Mouse (Mus musculus) limb, embryonic 12.5 days (tissue): ENCODE measurements around the gene Sprr1b. TPM values are rescaled to one million over a fixed set of nuclear protein-coding genes. Genes with fewer than 3 reads are reported as not detected.
"Not testable (repeated sequence)": the region's sequence is repeated elsewhere in the genome, so short reads cannot be mapped to it uniquely, and the experiment has no call there.

ENCODE experiments used
- ATAC-seq: fragments of 200-750 bp; cut with Nextera tagmentation; 2 replicates; pipeline ENCODE4 v1.8.0; 2017; ENCODE audit warnings: low read depth, moderate TSS enrichment; ENCODE audit not compliant: insufficient number of reproducible peaks, insufficient read depth, low FRiP score, low TSS enrichment
- H3K27ac ChIP-seq: fragments of 300-500 bp; sonication (generic); 2 replicates; pipeline ENCODE4 v1.5.1; 2016; ENCODE audit warnings: mild to moderate bottlenecking, moderate library complexity
- H3K27me3 ChIP-seq: fragments of 300-500 bp; sonication (generic); 2 replicates; pipeline ENCODE4 v1.6.1; 2016; ENCODE audit warnings: mild to moderate bottlenecking, moderate library complexity
- H3K36me3 ChIP-seq: fragments of 300-500 bp; sonication (generic); 2 replicates; pipeline ENCODE4 v1.6.1; 2016; ENCODE audit warnings: mild to moderate bottlenecking, moderate library complexity
- H3K4me1 ChIP-seq: fragments of 300-500 bp; sonication (generic); replicated peaks from 2 replicates; pipeline ENCODE4 v1.6.1; 2016
- H3K4me2 ChIP-seq: fragments of 300-500 bp; sonication (generic); 2 replicates; pipeline ENCODE4 v1.6.1; 2016; ENCODE audit warnings: mild to moderate bottlenecking, moderate library complexity
- H3K4me3 ChIP-seq: fragments of 300-500 bp; sonication (generic); replicated peaks from 2 replicates; pipeline ENCODE4 v1.5.1; 2016; ENCODE audit warnings: mild to moderate bottlenecking
- H3K9ac ChIP-seq: fragments of 300-500 bp; sonication (generic); replicated peaks from 2 replicates; pipeline ENCODE4 v1.6.1; 2016; ENCODE audit warnings: mild to moderate bottlenecking, moderate library complexity
- H3K9me3 ChIP-seq: fragments of 300-500 bp; sonication (generic); 2 replicates; pipeline ENCODE4 v1.6.1; 2016; ENCODE audit warnings: mild to moderate bottlenecking, moderate library complexity
- WGBS: fragments of 180-500 bp; shearing (Covaris S2); methylation state at CpG from one replicate; pipeline ENCODE4 v1.1.7; 2016; 5-methylcytosine and 5-hydroxymethylcytosine counted together
- polyA plus RNA-seq: library from polyadenylated mRNA; unstranded; fragments of >200 nt; fragmentation: Nextera tagmentation; extraction: Ambion mirVana; gene quantifications from 2 replicates; pipeline ENCODE4 v1.2.1, GENCODE M21; 2016

Gene Sprr1b
- not detected in 2 replicates for polyA plus RNA-seq

DNA sequence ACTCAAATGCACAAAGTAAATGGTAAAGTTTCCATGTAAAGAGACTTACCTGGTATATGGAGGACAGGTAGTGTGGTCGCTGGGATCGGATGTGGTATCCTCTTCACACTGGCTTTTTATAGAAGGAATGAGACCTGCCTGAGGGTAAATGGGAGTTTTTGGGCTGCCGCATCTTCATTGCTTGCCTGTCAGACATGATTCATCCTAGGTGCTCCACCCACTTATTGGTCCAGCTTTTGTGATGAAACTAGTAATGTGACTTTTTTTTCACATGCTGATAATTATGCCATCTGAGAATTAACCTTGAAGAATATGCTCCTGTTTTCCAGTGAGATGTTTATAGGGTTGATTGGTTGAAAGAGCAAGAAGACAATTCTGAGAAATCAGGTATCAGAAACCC lies at the start of gene Sprr1b:
Gene Sprr1b (minus strand): TSS at position 101 of the 400 bp plus-strand sequence.
- Histone ChIP-seq H3K27ac (no peak within 1 kb of the TSS), H3K4me3 (no peak within 1 kb of the TSS), H3K9me3 (no peaks in the 10 kb centered on the region), H3K9ac (no peak within 1 kb of the TSS), H3K4me2 (no peak within 1 kb of the TSS), H3K4me1 (no peaks in the 10 kb centered on the region), H3K27me3 (no peaks in the 10 kb centered on the region), H3K36me3 (no peaks in the 10 kb centered on the region)
- no peak for ATAC-seq
- 85% methylated on average over 3 of the region's 3 CpGs for WGBS

GRCm38 (mm10) chr3:92486307-92486706 lies 47.7 kb upstream of the Sprr1b start:
- ATAC-seq, result no peak
- H3K27ac ChIP-seq, result no peak overlapping the region
- H3K9me3 ChIP-seq, result no peaks in the 10 kb centered on the region
- no peaks in the 10 kb centered on the region for H3K27me3 ChIP-seq
- H3K4me3 ChIP-seq, result no peak overlapping the region
- no peak overlapping the region for H3K4me2 ChIP-seq
- no peak overlapping the region for H3K9ac ChIP-seq
- H3K36me3 ChIP-seq, result no peaks in the 10 kb centered on the region
- no peaks in the 10 kb centered on the region for H3K4me1 ChIP-seq
- WGBS, result 39% methylated on average over 1 of the region's 1 CpGs

GRCm38 (mm10) chr3:92485863-92486262 lies 47.3 kb upstream of the Sprr1b start, which contains the start of gene Sprr1a:
Gene Sprr1a, minus strand, starts transcription at chr3:92485895.
- Histone ChIP-seq H3K4me1 (no peaks in the 10 kb centered on the region), H3K36me3 (no peaks in the 10 kb centered on the region), H3K9me3 (no peaks in the 10 kb centered on the region), H3K4me2 (no peak within 1 kb of the TSS), H3K9ac (no peak within 1 kb of the TSS), H3K27me3 (no peaks in the 10 kb centered on the region), H3K4me3 (no peak within 1 kb of the TSS), H3K27ac (no peak within 1 kb of the TSS)
- no peak for ATAC-seq

GRCm38 (mm10) chr3:92481249-92481648 lies 42.7 kb upstream of the Sprr1b start:
- ATAC-seq, H3K9me3 ChIP-seq, H3K27ac ChIP-seq, H3K9ac ChIP-seq, H3K4me3 ChIP-seq, H3K36me3 ChIP-seq, H3K4me1 ChIP-seq, H3K4me2 ChIP-seq, H3K27me3 ChIP-seq: not testable (repeated sequence)

DNA sequence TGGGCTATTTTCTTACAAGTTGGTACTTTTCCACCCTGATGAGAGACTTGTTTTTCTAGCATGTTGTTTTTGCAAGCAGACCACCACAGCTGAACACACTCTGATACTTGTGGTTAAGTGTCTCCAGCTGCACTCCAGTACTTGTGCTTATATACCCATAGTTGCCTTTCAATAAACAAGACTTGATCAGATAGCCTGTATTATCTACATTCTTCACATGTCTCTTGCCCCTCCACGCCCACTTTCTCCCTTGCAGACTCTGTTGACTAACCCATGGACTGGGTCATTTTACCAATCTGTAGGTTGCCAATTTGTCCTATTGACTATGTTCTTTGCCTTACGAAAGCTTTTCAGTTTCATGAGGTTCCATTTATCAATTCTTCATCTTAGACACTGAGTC lies 31.5 kb upstream of the Sprr1b start:
- no peak overlapping the region for H3K4me2 ChIP-seq
- H3K4me3 ChIP-seq, result no peak overlapping the region
- no peaks in the 10 kb centered on the region for H3K27me3 ChIP-seq
- no peaks in the 10 kb centered on the region for H3K4me1 ChIP-seq
- no peaks in the 10 kb centered on the region for H3K36me3 ChIP-seq
- H3K27ac ChIP-seq, result no peak overlapping the region
- no peaks in the 10 kb centered on the region for H3K9me3 ChIP-seq
- H3K9ac ChIP-seq, result no peak overlapping the region
- WGBS, result 86% methylated on average over 2 of the region's 2 CpGs
- no peak for ATAC-seq

- no peaks in the 10 kb centered on the region for H3K27me3 ChIP-seq
- no peaks in the 10 kb centered on the region for H3K4me1 ChIP-seq
- H3K36me3 ChIP-seq, result no peaks in the 10 kb centered on the region
- no peak for ATAC-seq
- no peaks in the 10 kb centered on the region for H3K9me3 ChIP-seq
- no peak overlapping the region for H3K4me2 ChIP-seq
- no peak overlapping the region for H3K27ac ChIP-seq
- H3K9ac ChIP-seq, result no peak overlapping the region
- H3K4me3 ChIP-seq, result no peak overlapping the region
Observed at GRCm38 (mm10) chr3:92467424-92467823, 28.8 kb upstream of the Sprr1b start.

DNA sequence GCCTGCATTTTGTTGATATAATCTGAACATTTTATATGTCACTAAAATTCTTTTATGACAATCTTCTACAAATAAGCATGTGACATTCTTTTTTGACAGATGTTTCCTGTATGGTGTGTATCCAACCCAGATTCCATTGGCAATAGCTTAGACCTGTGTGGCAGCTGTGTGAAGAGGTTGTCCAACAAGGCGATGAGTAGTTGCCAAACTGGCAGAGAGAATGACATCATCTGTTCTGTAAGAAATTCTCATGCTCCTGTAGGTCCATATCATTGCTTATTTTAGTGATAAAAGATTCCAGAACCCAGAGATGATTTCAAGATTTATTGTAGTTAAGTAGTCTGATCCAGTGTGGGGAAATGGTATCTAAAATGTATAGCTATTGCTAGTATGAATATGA lies 28.0 kb upstream of the Sprr1b start:
- H3K9me3 ChIP-seq, result no peaks in the 10 kb centered on the region
- no peaks in the 10 kb centered on the region for H3K36me3 ChIP-seq
- H3K27me3 ChIP-seq, result no peaks in the 10 kb centered on the region
- no peak overlapping the region for H3K27ac ChIP-seq
- no peak for ATAC-seq
- H3K4me2 ChIP-seq, result no peak overlapping the region
- no peaks in the 10 kb centered on the region for H3K4me1 ChIP-seq
- H3K9ac ChIP-seq, result no peak overlapping the region
- 88% methylated on average over 1 of the region's 1 CpGs for WGBS
- no peak overlapping the region for H3K4me3 ChIP-seq

DNA sequence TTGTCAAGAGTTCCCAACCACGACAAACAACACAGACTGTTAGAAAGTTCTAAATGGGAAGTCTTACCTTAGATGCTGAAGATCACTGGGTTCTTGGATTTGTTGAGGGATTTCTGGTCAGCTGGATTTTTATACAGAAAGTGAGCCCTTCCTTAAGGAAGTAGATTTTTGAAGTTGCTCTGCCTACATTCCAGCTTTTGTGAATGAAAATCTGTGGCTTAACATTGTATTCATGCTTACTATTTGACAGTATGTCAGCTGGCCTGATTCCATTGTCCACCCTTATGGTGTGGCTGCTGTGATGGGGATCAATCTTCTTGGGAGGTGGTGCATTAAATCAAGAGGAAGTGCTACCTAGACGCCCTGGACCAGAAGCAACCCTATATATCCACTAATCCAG lies 20.0 kb upstream of the Sprr1b start, which contains the start of gene Sprr3:
Gene Sprr3 (minus strand): TSS at position 101 of the 400 bp plus-strand sequence.
- H3K27me3 ChIP-seq, result no peaks in the 10 kb centered on the region
- no peak for ATAC-seq
- H3K9me3 ChIP-seq, result no peaks in the 10 kb centered on the region
- no peak within 1 kb of the TSS for H3K9ac ChIP-seq
- H3K4me1 ChIP-seq, result no peaks in the 10 kb centered on the region
- H3K36me3 ChIP-seq, result no peaks in the 10 kb centered on the region
- no peak within 1 kb of the TSS for H3K4me3 ChIP-seq
- 71% methylated on average over 2 of the region's 2 CpGs for WGBS
- no peak within 1 kb of the TSS for H3K4me2 ChIP-seq
- H3K27ac ChIP-seq, result no peak within 1 kb of the TSS

DNA sequence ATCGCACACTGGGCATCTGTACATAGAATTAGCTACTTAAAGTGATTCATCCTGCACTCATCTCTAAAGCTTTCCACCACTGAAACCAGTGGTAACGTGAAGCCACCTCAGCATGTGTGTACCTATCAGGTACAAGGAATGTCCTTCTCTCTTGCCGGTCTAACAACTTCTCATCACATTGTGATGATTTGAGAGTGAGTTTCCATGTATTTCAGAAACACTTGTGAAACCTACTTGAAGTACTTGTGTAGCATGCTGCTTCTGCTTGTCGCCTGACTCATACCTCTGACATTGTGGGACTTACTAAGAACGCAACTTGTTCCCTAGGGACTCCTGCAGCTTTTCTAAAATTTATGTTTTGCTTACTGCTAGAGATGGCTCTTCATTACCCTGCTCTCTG lies 16.6 kb upstream of the Sprr1b start:
- H3K27ac ChIP-seq, result no peak overlapping the region
- no peak overlapping the region for H3K4me2 ChIP-seq
- no peaks in the 10 kb centered on the region for H3K9me3 ChIP-seq
- no peaks in the 10 kb centered on the region for H3K4me1 ChIP-seq
- H3K27me3 ChIP-seq, result no peaks in the 10 kb centered on the region
- H3K9ac ChIP-seq, result no peak overlapping the region
- WGBS, result 90% methylated on average over 5 of the region's 5 CpGs
- no peaks in the 10 kb centered on the region for H3K36me3 ChIP-seq
- no peak for ATAC-seq
- H3K4me3 ChIP-seq, result no peak overlapping the region

DNA sequence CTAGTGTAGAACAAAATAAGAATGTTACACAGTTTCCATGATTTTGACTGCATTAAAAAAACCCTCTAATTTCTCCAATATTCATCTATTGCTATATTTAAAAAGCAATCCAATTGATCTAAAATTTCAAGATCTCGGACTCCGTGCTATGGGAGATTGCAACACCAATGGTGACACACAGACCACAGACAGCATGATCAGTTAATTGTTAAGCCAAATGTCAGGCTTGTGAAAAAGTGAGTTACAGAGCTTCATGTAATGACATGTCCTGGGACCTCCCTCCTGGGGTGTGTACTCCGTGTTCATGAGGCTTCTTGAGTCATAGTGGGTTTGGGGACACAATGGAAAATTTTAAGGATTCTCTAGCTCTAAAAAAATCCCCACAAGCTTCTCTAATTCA lies 1.6 kb upstream of the Sprr1b start:
- H3K27ac ChIP-seq, result no peak overlapping the region
- no peaks in the 10 kb centered on the region for H3K4me1 ChIP-seq
- no peak overlapping the region for H3K4me3 ChIP-seq
- H3K9ac ChIP-seq, result no peak overlapping the region
- H3K9me3 ChIP-seq, result no peaks in the 10 kb centered on the region
- ATAC-seq, result no peak
- no peaks in the 10 kb centered on the region for H3K27me3 ChIP-seq
- no peak overlapping the region for H3K4me2 ChIP-seq
- H3K36me3 ChIP-seq, result no peaks in the 10 kb centered on the region
- WGBS, result 83% methylated on average over 3 of the region's 3 CpGs

- Histone ChIP-seq H3K4me3 (no peak within 1 kb of the TSS), H3K9me3 (no peaks in the 10 kb centered on the region), H3K27me3 (no peaks in the 10 kb centered on the region), H3K4me1 (no peaks in the 10 kb centered on the region), H3K9ac (no peak within 1 kb of the TSS), H3K27ac (no peak within 1 kb of the TSS), H3K4me2 (no peak within 1 kb of the TSS), H3K36me3 (no peaks in the 10 kb centered on the region)
- ATAC-seq, result no peak
- 86% methylated on average over 2 of the region's 2 CpGs for WGBS
Observed at GRCm38 (mm10) chr3:92432282-92432681, 6.3 kb downstream of the Sprr1b start, which contains the start of gene Sprr2k. Gene Sprr2k, plus strand, starts transcription at chr3:92432582.

DNA sequence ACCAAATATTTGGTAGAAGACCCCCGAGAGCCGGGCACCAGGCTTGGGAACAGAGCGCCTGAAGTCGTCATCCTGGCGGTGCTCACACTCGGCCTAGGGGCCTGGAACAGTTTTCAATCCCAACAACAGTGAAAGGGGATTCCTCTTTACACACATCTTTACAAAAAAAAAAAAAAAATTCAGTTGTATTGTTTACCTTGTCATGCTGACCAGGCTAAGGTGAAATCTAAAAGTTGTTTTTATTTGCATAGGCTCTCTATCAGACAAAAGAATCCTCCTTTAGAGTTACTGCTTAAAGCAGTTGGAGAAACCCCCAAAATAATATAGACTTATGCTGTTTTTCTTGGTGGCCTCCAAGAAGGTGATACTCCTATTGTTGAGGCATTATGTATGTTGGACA lies 9.3 kb downstream of the Sprr1b start, which contains the start of gene Gm9774:
Gene Gm9774 (minus strand): TSS at position 101 of the 400 bp plus-strand sequence.
- Histone ChIP-seq H3K36me3 (no peaks in the 10 kb centered on the region), H3K4me1 (no peaks in the 10 kb centered on the region), H3K9me3 (no peaks in the 10 kb centered on the region), H3K4me2 (no peak within 1 kb of the TSS), H3K27me3 (no peaks in the 10 kb centered on the region), H3K4me3 (no peak within 1 kb of the TSS), H3K27ac (no peak within 1 kb of the TSS), H3K9ac (no peak within 1 kb of the TSS)
- ATAC-seq, result no peak
- 89% methylated on average over 6 of the region's 6 CpGs for WGBS
